Mouse (Mus musculus) intestine, embryonic 15.5 days (tissue): ENCODE results near the gene Ripor1. TPM values are rescaled to one million over a fixed set of nuclear protein-coding genes. Genes with fewer than 3 reads are reported as not detected.
A peak's percentile ranks its signal among the peaks of the same experiment; 100 is the strongest.
"Not testable (repeated sequence)": the region's sequence is repeated elsewhere in the genome, so short reads cannot be mapped to it uniquely, and the experiment has no call there.

Experiments
- ATAC-seq: fragments of 200-750 bp; cut with Nextera tagmentation; 2 replicates; pipeline ENCODE4 v1.8.0; 2017; ENCODE audit warnings: moderate TSS enrichment, moderate library complexity
- H3K27ac ChIP-seq: fragments of 300-500 bp; sonication (generic); 2 replicates; pipeline ENCODE4 v1.5.1; 2015; ENCODE audit warnings: mild to moderate bottlenecking, inconsistent platforms
- H3K27me3 ChIP-seq: fragments of 300-500 bp; sonication (generic); replicated peaks from 2 replicates; pipeline ENCODE4 v1.6.1; 2015; ENCODE audit warnings: inconsistent platforms
- H3K36me3 ChIP-seq: fragments of 300-500 bp; sonication (generic); 2 replicates; pipeline ENCODE4 v1.6.1; 2015; ENCODE audit warnings: inconsistent platforms
- H3K4me1 ChIP-seq: fragments of 300-500 bp; sonication (generic); replicated peaks from 2 replicates; pipeline ENCODE4 v1.6.1; 2015; ENCODE audit warnings: inconsistent platforms
- H3K4me2 ChIP-seq: fragments of 300-500 bp; sonication (generic); replicated peaks from 2 replicates; pipeline ENCODE4 v1.6.1; 2015; ENCODE audit warnings: mild to moderate bottlenecking, inconsistent platforms
- H3K4me3 ChIP-seq: fragments of 300-500 bp; sonication (generic); replicated peaks from 2 replicates; pipeline ENCODE4 v1.5.1; 2015; ENCODE audit warnings: inconsistent platforms
- H3K9ac ChIP-seq: fragments of 300-500 bp; sonication (generic); 2 replicates; pipeline ENCODE4 v1.6.1; 2015; ENCODE audit warnings: inconsistent platforms
- H3K9me3 ChIP-seq: fragments of 300-500 bp; sonication (generic); 2 replicates; pipeline ENCODE4 v1.6.1; 2016; ENCODE audit warnings: inconsistent platforms
- WGBS: fragments of 180-500 bp; shearing (Covaris S2); methylation state at CpG from one replicate; pipeline ENCODE4 v1.1.7; 2015; 5-methylcytosine and 5-hydroxymethylcytosine counted together
- polyA plus RNA-seq: library from polyadenylated mRNA; unstranded; fragments of >200 nt; fragmentation: Nextera tagmentation; extraction: Ambion mirVana; gene quantifications from 2 replicates; pipeline ENCODE4 v1.2.1, GENCODE M21; 2015

Ripor1 gene
- polyA plus RNA-seq, result 18.4 and 18.5 TPM in 2 replicates

DNA sequence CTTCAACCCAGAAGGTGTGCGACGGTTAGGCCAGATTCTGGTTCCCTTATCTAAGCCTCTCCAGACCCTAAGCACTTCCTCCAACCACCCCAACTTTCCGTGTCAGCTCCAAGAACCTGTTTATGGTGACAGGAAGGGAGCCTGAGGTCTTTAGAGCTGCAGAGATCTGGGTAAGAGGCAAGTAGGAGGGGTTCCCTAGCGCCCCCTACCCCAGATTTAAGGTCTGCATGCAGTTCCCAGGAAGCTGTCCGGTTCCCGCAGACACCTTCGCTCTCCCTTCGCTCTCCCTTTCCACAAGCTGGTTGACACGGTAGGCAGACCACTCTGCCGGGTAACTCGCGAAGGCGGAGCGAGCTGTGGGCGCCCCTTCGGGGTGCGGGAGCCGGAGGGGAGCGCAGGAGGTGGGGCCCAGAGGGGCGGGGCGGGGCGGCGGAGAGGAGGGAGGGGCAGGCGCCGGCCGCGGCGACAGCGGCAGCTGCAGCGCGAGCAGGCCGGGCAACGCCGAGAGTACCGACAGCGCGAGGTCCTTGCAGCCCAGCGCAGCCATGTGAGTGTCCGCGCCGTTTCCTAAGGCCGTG is at the start of gene Ripor1:
Ripor1 (plus strand) TSS at position 452 of the 578 bp plus-strand sequence.
- ATAC-seq, result peak; percentile 90
- H3K4me1 ChIP-seq, result peaks cover 25% of the 10 kb centered on the region
- no peaks in the 10 kb centered on the region for H3K27me3 ChIP-seq
- WGBS, result under 1% methylated on average over 39 of the region's 42 CpGs
- H3K9me3 ChIP-seq, result no peaks in the 10 kb centered on the region
- peak within 1 kb of the TSS; percentile 93 for H3K4me2 ChIP-seq
- H3K27ac ChIP-seq, result peak within 1 kb of the TSS; percentile 89
- no peaks in the 10 kb centered on the region for H3K36me3 ChIP-seq
- peak within 1 kb of the TSS; percentile 74 for H3K4me3 ChIP-seq
- H3K9ac ChIP-seq, result peak within 1 kb of the TSS; percentile 83

DNA sequence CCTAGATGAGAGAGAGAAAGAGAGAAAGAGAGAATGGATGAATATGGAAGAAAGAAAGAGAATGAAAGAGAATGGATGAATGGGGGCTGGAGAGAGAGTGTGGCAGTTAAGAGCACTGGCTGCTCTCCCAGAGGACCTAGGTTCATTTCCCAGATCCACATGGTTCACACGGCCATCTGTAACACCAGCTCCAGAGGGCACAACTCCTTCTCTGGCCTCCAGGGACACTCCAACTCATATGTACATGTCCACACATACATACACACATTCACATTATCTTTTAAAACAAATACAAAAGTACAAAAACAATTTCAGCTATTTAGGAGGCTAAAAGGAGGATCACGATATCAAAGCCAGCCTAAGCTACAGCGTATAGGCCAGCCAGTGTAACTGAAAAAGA is 42.2 kb upstream of the Ripor1 start:
- no peaks in the 10 kb centered on the region for H3K36me3 ChIP-seq
- H3K27ac ChIP-seq, result no peak overlapping the region
- no peak overlapping the region for H3K4me2 ChIP-seq
- H3K9me3 ChIP-seq, result no peaks in the 10 kb centered on the region
- WGBS, result 91% methylated on average over 3 of the region's 3 CpGs
- peaks cover 20% of the 10 kb centered on the region for H3K4me1 ChIP-seq
- ATAC-seq, result no peak
- no peak overlapping the region for H3K9ac ChIP-seq
- H3K27me3 ChIP-seq, result no peaks in the 10 kb centered on the region
- H3K4me3 ChIP-seq, result no peak overlapping the region

DNA sequence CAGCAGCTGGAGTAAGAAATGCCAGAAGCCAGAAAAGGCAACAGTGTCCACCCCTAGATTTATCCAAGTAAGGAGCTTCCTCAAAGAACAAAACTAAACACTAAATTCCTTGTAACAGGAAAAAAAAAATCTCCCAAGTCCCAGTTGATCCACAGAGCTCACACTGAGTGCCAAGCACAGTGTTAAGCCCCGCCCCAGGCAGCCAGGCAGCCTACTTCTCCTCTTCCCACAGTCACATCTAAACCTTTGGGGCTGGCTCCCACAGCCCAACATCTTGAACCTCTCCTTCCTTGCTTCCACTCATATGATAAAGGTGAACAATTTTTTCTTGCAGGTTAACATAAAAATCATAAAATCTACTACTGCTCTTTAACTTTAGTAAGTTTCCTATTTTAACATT is 41.2 kb upstream of the Ripor1 start:
- no peak overlapping the region for H3K4me2 ChIP-seq
- no peak for ATAC-seq

DNA sequence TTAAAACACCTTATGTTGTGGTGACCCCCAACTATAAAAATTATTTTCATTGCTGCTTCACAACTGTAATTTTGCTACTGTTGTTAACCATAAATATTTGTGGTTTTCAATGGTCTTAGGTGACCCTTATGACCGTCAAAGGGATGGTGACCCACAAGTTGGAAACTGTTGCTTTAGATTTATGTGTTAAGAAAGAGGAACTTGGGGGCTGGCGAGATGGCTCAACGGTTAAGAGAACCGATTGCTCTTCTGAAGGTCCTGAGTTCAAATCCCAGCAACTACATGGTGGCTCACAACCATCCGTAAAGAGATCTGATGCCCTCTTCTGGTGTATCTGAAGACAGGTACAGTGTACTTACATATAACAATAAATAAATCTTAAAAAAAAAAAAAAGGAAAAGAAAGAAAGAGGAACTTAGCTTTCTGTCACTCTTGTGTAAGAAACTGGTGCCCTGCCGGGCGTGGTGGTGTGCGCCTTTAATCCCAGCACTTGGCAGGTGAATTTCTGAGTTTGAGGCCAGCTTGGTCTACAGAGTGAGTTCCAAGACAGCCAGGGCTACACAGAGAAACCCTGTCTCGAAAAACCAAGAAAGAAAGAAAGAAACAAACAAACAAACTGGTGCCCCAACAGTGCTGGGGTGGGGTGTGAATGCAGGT is 40.4 kb upstream of the Ripor1 start:
- not testable (repeated sequence) for H3K27ac ChIP-seq, H3K27me3 ChIP-seq, H3K36me3 ChIP-seq, ATAC-seq, H3K9me3 ChIP-seq
- Histone ChIP-seq H3K4me3 (peak overlapping the region; percentile 95), H3K4me1 (peaks cover 20% of the 10 kb centered on the region), H3K4me2 (peak overlapping the region; percentile 83), H3K9ac (peak overlapping the region; percentile 77; the same call in 1 of the 2 replicates)
- WGBS, result 83% methylated on average over 9 of the region's 9 CpGs

More for the DNA sequence above, 41.2 kb upstream of the Ripor1 start:
- no peaks in the 10 kb centered on the region for H3K9me3 ChIP-seq
- no peak overlapping the region for H3K27ac ChIP-seq
- no peaks in the 10 kb centered on the region for H3K27me3 ChIP-seq
- 88% methylated on average over 1 of the region's 1 CpGs for WGBS
- no peak overlapping the region for H3K9ac ChIP-seq
- H3K36me3 ChIP-seq, result no peaks in the 10 kb centered on the region
- H3K4me1 ChIP-seq, result peaks cover 20% of the 10 kb centered on the region
- H3K4me3 ChIP-seq, result no peak overlapping the region

DNA sequence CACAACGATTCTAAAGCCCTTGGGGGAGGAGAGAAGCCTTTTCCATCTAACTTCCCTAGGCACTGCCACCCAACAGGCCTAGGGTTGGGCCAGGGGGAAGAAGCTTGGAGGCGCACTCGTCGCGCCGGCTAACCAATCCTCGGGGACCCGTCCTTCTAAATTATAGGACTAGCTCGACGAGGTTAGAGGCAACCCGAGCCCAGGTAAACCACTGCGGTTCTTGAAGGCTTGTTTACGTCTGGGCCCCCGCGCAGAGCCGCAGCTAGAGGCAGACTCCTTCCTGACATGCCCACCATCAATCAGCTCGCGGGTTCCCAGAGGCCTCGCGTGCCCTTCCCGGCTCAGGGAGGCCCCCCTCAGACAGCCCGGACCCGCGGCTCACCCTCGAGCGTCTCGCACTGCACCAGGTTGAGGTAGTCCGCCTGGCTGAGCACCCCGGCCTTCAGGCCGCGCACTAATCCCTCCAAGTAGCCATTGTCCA is 39.6 kb upstream of the Ripor1 start:
- under 1% methylated on average over 31 of the region's 31 CpGs for WGBS
- Histone ChIP-seq H3K36me3 (no peaks in the 10 kb centered on the region), H3K9ac (peak overlapping the region; percentile 77), H3K4me3 (peak overlapping the region; percentile 95), H3K9me3 (no peaks in the 10 kb centered on the region), H3K27ac (peak overlapping the region; percentile 70), H3K4me1 (peaks cover 20% of the 10 kb centered on the region), H3K4me2 (peak overlapping the region; percentile 83), H3K27me3 (no peaks in the 10 kb centered on the region)
- ATAC-seq, result peak; percentile 78

DNA sequence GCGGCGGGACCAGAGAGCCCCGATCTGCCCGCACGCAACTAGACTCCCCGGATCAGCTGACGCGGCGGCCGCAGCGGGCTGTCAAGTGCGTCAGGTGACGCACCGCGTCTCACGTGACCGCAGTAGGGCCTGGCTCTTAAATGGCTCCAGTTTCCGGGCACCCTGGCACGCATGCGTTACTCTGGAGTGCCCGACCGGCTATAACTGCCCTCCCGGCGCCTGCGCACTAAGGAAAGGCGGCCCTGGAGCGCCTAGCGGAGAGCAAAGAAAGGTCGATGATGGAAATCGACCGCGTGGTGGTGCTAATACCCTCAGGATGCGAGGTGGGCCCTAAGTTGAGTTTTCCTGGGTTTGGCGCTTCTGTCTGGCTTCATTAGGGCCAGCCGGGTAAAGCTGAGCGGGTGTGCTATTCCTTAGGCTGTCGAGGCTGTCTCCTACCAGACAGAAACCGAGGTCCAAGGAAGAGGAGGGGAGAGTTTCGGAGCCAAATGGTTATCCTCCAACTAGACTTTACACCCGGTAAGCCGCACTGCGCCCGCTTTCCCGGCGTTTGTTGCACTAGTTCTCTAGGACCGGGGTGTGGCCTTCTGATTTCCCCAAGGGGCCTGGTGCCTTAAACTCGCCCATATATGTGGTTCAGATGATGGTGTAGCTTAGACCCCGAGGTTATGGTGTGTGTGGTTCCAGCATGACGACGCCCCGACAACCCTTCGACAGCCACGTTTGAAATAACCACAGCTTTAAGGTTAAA is 38.9 kb upstream of the Ripor1 start, which contains the start of gene Atp6v0d1:
Atp6v0d1 (minus strand) TSS at position 96 of the 751 bp plus-strand sequence.
- Histone ChIP-seq H3K4me3 (peak within 1 kb of the TSS; percentile 95), H3K36me3 (no peaks in the 10 kb centered on the region), H3K9ac (peak within 1 kb of the TSS; percentile 77), H3K9me3 (no peaks in the 10 kb centered on the region), H3K4me1 (peaks cover 20% of the 10 kb centered on the region), H3K27ac (peak within 1 kb of the TSS; percentile 70), H3K27me3 (no peaks in the 10 kb centered on the region), H3K4me2 (peak within 1 kb of the TSS; percentile 83)
- 3% methylated on average over 52 of the region's 53 CpGs for WGBS
- peak; percentile 99 for ATAC-seq

DNA sequence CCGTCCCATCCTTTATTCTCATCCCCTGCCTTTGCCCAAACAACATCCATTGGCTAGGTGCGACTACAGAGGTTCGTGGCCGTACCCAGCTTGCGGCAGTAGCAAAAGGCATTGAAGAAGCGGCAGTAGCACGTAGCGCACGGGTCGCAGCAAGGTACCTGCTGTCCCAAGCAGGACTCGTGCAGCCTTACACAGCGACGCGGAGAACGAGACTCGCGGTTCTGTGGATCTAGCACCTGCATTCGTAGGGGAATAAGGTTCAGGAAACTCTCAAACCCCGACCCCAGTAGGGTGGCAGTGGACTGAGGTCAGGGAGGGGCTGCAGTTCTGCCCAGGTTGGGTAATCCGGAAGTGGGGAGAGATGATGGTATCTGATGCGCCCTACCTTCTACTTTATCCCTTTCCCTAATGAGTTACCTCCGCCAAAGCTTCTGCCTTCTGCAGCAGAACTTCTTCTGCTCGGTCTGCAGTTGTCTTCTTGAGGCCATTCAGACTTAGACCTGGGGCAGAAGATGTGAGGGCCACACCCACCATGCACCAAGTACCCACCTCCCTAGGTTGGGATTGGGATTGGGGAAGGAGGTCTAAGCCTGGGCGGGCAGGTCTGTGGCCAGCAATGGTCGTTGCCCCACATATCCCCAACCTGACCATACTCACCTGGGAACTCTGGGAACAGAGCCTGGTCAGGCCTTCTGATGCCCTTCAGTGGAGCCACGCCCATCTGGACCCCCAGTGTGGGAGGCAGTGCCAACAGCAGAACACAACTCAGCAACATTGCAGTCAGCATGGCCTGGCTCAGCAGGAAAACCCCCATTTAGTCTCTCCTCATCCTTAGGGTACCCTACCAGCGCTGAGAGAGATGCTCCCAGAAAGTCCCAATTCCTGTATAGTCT is 38.1 kb upstream of the Ripor1 start:
- H3K4me1 ChIP-seq, result peaks cover 20% of the 10 kb centered on the region
- no peaks in the 10 kb centered on the region for H3K36me3 ChIP-seq
- peak; percentile 11; the same call in 1 of the 2 replicates for ATAC-seq
- H3K4me2 ChIP-seq, result peak overlapping the region; percentile 83
- H3K4me3 ChIP-seq, result peak overlapping the region; percentile 95
- WGBS, result 26% methylated on average over 27 of the region's 27 CpGs
- no peaks in the 10 kb centered on the region for H3K27me3 ChIP-seq
- H3K9ac ChIP-seq, result peak overlapping the region; percentile 41
- H3K9me3 ChIP-seq, result no peaks in the 10 kb centered on the region
- H3K27ac ChIP-seq, result 0 out of 2 replicates have a peak overlapping the region, but pooled peaks have one; percentile 14

DNA sequence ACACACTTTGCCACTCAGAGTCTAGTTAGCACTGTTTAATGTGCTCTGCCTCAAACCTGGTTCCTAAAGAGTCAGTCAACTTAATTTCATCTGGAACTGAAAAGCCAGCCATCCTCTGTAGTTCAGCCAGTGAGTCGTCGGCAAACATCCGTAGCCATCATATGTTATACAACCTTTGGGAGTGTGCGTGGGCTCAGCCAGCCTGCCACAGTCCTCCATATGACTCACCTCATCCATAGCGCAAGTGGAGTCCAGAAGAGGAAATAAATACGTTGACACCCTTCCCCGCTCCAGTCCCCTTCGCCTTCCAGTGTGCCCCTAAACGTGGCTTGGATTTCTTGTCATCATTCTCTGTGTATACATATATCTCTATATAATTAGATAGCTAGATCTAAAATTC is 33.2 kb upstream of the Ripor1 start:
- Histone ChIP-seq H3K9me3 (no peaks in the 10 kb centered on the region), H3K36me3 (no peaks in the 10 kb centered on the region), H3K4me1 (peaks cover 4% of the 10 kb centered on the region), H3K27me3 (no peaks in the 10 kb centered on the region), H3K4me2 (no peak overlapping the region), H3K4me3 (no peak overlapping the region), H3K9ac (no peak overlapping the region), H3K27ac (no peak overlapping the region)
- ATAC-seq, result no peak
- 87% methylated on average over 9 of the region's 9 CpGs for WGBS

DNA sequence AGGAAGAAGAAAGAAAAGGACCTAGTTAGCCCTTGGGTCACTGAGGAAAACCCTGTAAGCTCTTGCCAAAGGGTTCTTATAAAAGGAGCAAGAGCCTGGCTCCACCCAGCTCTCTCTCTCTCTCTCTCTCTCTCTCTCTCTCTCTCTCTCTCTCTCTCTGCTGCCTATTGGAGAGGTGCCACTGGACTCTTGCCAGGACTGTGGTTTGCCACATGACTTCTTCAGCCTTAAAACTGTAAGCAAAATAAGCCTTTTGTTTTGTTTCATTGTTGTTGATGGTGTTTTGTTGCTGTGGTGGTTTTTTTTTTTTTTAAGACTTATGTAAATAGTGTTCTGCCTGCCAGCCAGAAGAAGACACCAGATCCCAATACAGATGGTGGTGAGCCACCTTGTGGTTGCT is 31.6 kb upstream of the Ripor1 start:
- Histone ChIP-seq H3K4me3 (no peak overlapping the region), H3K4me1 (no peaks in the 10 kb centered on the region), H3K27me3 (no peaks in the 10 kb centered on the region), H3K9me3 (no peaks in the 10 kb centered on the region), H3K36me3 (no peaks in the 10 kb centered on the region), H3K4me2 (no peak overlapping the region), H3K9ac (no peak overlapping the region), H3K27ac (no peak overlapping the region)
- ATAC-seq, result no peak

DNA sequence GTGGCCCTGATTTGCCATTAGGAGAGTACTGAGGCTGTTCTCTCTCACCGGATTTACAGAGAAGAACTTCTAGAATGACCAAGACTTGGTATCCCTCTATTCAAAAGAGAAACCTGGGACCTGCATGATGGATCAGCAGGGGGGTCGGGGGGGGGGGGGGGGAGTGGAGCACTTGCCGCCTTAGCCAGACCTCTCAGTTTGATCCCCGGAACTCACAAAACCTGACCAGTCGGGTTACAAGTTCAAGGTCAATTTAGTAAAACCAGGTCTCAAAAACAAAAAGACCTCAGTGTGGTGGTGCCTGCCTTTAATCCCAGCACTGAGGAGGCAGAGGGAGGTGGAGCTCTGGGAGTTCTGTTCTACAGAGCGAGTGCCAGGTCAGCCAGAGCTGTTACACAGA is 30.3 kb upstream of the Ripor1 start:
- Histone ChIP-seq H3K27ac (no peak overlapping the region), H3K4me1 (no peaks in the 10 kb centered on the region), H3K36me3 (no peaks in the 10 kb centered on the region), H3K4me2 (no peak overlapping the region), H3K27me3 (no peaks in the 10 kb centered on the region), H3K9ac (no peak overlapping the region), H3K9me3 (no peaks in the 10 kb centered on the region), H3K4me3 (no peak overlapping the region)
- no peak for ATAC-seq
- WGBS, result 37% methylated on average over 6 of the region's 6 CpGs

DNA sequence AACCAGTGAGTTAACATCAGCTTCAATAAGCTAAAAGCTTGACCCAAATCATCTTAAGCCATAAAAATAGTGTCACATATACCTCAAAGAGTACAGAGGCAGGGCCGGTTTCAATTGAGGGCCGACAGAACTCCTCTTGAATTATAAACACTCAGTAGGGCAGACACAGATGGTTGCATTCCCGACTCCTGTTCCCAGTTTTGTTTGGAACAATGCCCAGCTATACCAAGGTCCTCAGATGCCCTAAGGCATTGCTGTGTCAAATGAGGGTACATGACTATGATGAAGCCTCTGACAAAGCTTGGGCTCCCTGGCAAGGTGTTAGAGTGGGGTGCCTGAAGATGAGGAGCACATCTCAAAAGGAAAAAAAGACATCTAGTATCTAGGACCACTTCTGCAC is 29.5 kb upstream of the Ripor1 start:
- no peaks in the 10 kb centered on the region for H3K9me3 ChIP-seq
- no peak for ATAC-seq
- H3K4me2 ChIP-seq, result no peak overlapping the region
- H3K4me3 ChIP-seq, result no peak overlapping the region
- H3K36me3 ChIP-seq, result no peaks in the 10 kb centered on the region
- no peaks in the 10 kb centered on the region for H3K27me3 ChIP-seq
- WGBS, result 57% methylated on average over 3 of the region's 3 CpGs
- H3K27ac ChIP-seq, result no peak overlapping the region
- no peak overlapping the region for H3K9ac ChIP-seq
- H3K4me1 ChIP-seq, result no peaks in the 10 kb centered on the region
